Mouse (Mus musculus) brain, embryonic 14.5 days (tissue): ENCODE measurements around the gene Irf3.

ENCODE experiments used
- CTCF ChIP-seq: fragments of 200-500 bp; IDR thresholded peaks from 2 replicates; pipeline ENCODE4 v1.5.1; 2012; ENCODE audit warnings: inconsistent platforms, mild to moderate bottlenecking, moderate library complexity, borderline replicate concordance; ENCODE audit not compliant: insufficient read depth, insufficient read length; ENCODE audit errors: extremely low read depth
- POLR2A ChIP-seq: fragments of 200-500 bp; IDR thresholded peaks from 2 replicates; pipeline ENCODE4 v1.6.1; 2012; ENCODE audit warnings: mild to moderate bottlenecking, inconsistent platforms, borderline replicate concordance; ENCODE audit not compliant: poor library complexity, insufficient read depth, insufficient read length, severe bottlenecking; ENCODE audit errors: extremely low read depth

DNA sequence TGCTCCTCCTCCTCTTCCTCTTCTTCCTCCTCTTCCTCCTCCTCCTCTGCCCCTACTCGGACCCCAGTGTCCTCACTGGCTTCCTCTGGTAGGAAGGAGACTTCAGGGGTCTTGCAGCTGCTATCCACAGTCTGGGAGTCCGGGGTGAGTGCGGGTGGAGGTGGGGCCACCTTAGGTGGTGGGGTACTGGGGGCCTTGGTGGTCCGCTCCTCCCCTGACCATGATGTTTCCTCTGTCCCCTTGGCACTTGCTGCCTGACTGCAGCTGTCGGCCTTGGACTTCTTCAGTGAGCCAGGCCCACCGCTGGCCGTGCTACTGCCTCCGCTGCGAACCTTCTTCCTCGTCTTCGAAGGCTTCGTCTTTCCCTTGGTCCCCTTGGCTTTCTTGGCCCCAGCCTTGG, 9.1 kb downstream of the Irf3 start:
- TF ChIP-seq CTCF, result no peak
- TF ChIP-seq POLR2A, result no peak
